Mouse (Mus musculus): Measurements from ENCODE around the gene Zfp212.
A peak's percentile ranks its signal among the peaks of the same experiment; 100 is the strongest.
"Not testable (repeated sequence)": the region's sequence is repeated elsewhere in the genome, so short reads cannot be mapped to it uniquely, and the experiment has no call there.

The Zfp212 gene

GRCm38 (mm10) chr6:47943021-47943691 is 22.9 kb downstream of the Zfp212 start:
- DNase-seq (ENCODE audit: low spot score), result peak; percentile 72

- DNase-seq (ENCODE audit: low spot score), result no peak
Observed at GRCm38 (mm10) chr6:47943721-47944120, 23.4 kb downstream of the Zfp212 start.

GRCm38 (mm10) chr6:47947388-47947787 is 27.1 kb downstream of the Zfp212 start:
- no peak for DNase-seq (ENCODE audit: low spot score)

GRCm38 (mm10) chr6:47953191-47953726 is 33.0 kb downstream of the Zfp212 start, which contains the start of gene Zfp956:
Gene Zfp956, plus strand, starts transcription at chr6:47953390.
- peak; percentile 94 for DNase-seq (ENCODE audit: low spot score)

- DNase-seq (ENCODE audit: low spot score), result no peak
Observed at GRCm38 (mm10) chr6:47954425-47954824, 34.1 kb downstream of the Zfp212 start.

- DNase-seq (ENCODE audit: low spot score), result no peak
Observed at GRCm38 (mm10) chr6:47957816-47958215, 37.5 kb downstream of the Zfp212 start.

GRCm38 (mm10) chr6:47960685-47961421 is 40.6 kb downstream of the Zfp212 start:
- no peak for DNase-seq (ENCODE audit: low spot score)

- no peak for DNase-seq (ENCODE audit: low spot score)
Observed at GRCm38 (mm10) chr6:47963051-47963450, 42.8 kb downstream of the Zfp212 start.

GRCm38 (mm10) chr6:47968166-47968565 is 47.9 kb downstream of the Zfp212 start:
- DNase-seq (ENCODE audit: low spot score), result not testable (repeated sequence)

GRCm38 (mm10) chr6:47974599-47974998 is 54.3 kb downstream of the Zfp212 start:
- no peak for DNase-seq (ENCODE audit: low spot score)

GRCm38 (mm10) chr6:47978897-47979368 is 58.7 kb downstream of the Zfp212 start:
- DNase-seq (ENCODE audit: low spot score), result peak; percentile 77

Measured in urinary bladder, postnatal 14 days (tissue).